Mouse (Mus musculus): ENCODE measurements at regions not wholly inside any gene's neighbourhood (a gene's known extent, or its start where the extent isn't known, plus 50 kb on each side); places are given as distances from the start of the nearest gene placed in this dataset.

DNA sequence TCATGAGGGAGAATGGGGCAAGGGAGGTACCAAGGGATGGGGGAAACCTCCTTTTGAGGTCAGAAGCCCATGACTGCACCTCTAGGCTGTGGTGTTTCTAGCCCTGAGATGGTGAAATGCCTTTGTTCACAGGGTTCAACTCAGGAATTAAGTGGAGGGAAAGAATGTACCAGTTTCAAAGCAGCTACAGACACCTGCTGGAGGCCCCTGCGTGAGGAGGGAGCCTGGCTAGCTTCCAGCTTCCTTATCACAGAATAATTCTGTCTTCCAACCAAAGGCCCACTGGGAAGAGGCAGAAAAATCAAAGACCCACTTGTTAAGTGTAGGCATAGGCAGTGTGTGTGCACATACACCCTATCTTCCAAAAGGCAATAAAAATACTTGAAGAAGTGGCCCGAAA, 150.6 kb downstream of the Srek1 start:
- no peak for TF ChIP-seq CTCF (conservative IDR thresholded peaks at IDR 0.05; ENCODE audit: low read length)
- TF ChIP-seq NANOG (IDR thresholded peaks at IDR 0.05; ENCODE audit: borderline replicate concordance, low read length) = no peak
